Mouse (Mus musculus) neural tube, embryonic 12.5 days (tissue): Measurements from ENCODE around the gene Mybpc2. TPM values are rescaled to one million over a fixed set of nuclear protein-coding genes. Genes with fewer than 3 reads are reported as not detected.

Source experiments
- ATAC-seq: fragments of 200-750 bp; cut with Nextera tagmentation; 2 replicates; pipeline ENCODE4 v1.8.0; 2017; ENCODE audit warnings: low read depth, mild to moderate bottlenecking, moderate TSS enrichment, moderate library complexity; ENCODE audit not compliant: low FRiP score
- H3K27ac ChIP-seq: fragments of 300-500 bp; sonication (generic); 2 replicates; pipeline ENCODE4 v1.5.1; 2016
- H3K27me3 ChIP-seq: fragments of 300-500 bp; sonication (generic); replicated peaks from 2 replicates; pipeline ENCODE4 v1.6.1; 2016; ENCODE audit warnings: mild to moderate bottlenecking
- H3K36me3 ChIP-seq: fragments of 300-500 bp; sonication (generic); 2 replicates; pipeline ENCODE4 v1.6.1; 2016; ENCODE audit warnings: mild to moderate bottlenecking
- H3K4me1 ChIP-seq: fragments of 300-500 bp; sonication (generic); 2 replicates; pipeline ENCODE4 v1.6.1; 2016
- H3K4me2 ChIP-seq: fragments of 300-500 bp; sonication (generic); replicated peaks from 2 replicates; pipeline ENCODE4 v1.6.1; 2016; ENCODE audit warnings: mild to moderate bottlenecking
- H3K4me3 ChIP-seq: fragments of 300-500 bp; sonication (generic); 2 replicates; pipeline ENCODE4 v1.5.1; 2016
- H3K9ac ChIP-seq: fragments of 300-500 bp; sonication (generic); 2 replicates; pipeline ENCODE4 v1.6.1; 2016; ENCODE audit warnings: mild to moderate bottlenecking
- H3K9me3 ChIP-seq: fragments of 300-500 bp; sonication (generic); 2 replicates; pipeline ENCODE4 v1.6.1; 2016; ENCODE audit warnings: mild to moderate bottlenecking
- WGBS: fragments of 180-500 bp; shearing (Covaris S2); methylation state at CpG from one replicate; pipeline ENCODE4 v1.1.7; 2016; 5-methylcytosine and 5-hydroxymethylcytosine counted together
- polyA plus RNA-seq: library from polyadenylated mRNA; unstranded; fragments of >200 nt; fragmentation: Nextera tagmentation; extraction: Ambion mirVana; gene quantifications from 2 replicates; pipeline ENCODE4 v1.2.1, GENCODE M21; 2016

Gene Mybpc2
- polyA plus RNA-seq, 1 experiment from 2014 or later = 0.11 TPM

DNA sequence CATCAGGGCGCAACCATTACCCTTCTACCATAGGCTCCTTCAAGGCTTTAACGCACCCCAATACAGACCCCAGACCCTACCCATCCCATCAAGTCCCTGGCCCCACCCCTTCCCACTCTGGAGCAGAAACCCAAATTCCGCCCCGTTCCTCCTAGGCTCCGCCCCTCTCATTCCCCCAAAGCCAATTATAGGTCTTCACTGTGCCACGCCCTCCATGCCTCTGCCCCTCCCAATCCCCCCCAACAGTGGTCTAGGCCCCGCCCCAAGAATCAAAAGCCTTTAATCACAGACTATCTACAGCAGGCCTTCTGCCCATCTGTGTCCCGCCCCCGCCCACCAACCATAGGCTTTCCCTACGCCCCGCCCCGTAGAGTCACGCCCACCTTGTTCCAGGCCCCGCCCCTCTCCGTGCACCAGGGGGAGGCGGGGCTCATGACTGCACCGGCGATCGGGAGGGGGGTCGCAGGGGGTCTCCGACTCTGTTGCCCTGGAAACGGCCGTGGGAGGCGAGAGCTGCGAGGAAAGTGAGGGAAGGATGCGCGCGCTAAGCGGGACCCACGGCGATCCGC lies 28.8 kb upstream of the Mybpc2 start:
- ATAC-seq = peak; percentile 79
- H3K4me3 ChIP-seq = peak overlapping the region; percentile 75
- peak overlapping the region; percentile 54 for H3K9ac ChIP-seq
- H3K4me2 ChIP-seq = peak overlapping the region; percentile 63
- H3K4me1 ChIP-seq = peaks cover 10% of the 10 kb centered on the region
- H3K9me3 ChIP-seq = no peaks in the 10 kb centered on the region
- peak overlapping the region; percentile 74 for H3K27ac ChIP-seq
- no peaks in the 10 kb centered on the region for H3K27me3 ChIP-seq
- 1% methylated on average over 32 of the region's 32 CpGs for WGBS
- H3K36me3 ChIP-seq = peaks cover 29% of the 10 kb centered on the region

DNA sequence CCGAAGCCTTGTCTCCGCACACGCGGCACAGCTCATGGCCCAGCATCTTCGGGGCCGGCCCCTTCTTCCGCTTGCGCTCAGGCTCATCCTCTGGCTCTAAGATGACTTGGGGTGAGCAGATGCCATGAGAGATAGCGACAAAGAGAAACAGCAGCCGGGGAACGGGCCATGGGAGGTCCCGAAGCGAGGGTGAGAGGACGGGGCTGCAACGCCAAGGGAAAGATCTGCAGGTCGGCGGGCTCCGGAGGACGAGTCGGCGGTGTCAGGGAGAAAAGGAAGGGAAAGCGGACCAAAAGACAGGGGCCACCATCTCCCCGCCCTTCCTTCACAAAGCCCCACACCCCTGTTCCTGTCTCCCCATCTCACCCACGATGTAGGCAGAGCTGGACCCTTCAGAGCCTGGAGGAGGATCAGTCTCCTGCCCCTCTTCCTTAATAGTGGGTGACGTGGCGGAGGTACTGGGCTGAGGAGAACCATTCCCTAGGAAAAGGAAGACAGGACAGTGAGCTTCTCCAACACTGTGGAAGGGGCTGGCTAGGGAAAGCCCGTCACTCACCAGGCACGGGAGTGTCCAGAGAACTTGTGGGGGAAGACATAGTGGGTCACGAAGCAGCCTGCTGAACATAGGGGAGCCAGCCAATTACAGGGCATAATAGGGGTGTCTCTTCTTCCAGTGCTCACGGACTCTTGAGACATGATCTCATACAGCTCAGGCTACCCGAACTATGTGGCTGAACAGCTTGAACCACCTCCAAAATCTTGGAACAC lies 27.9 kb upstream of the Mybpc2 start:
- Histone ChIP-seq H3K27me3 (no peaks in the 10 kb centered on the region), H3K4me3 (no peak overlapping the region), H3K9ac (no peak overlapping the region), H3K36me3 (peaks cover 29% of the 10 kb centered on the region), H3K9me3 (no peaks in the 10 kb centered on the region), H3K4me1 (peaks cover 20% of the 10 kb centered on the region), H3K27ac (no peak overlapping the region), H3K4me2 (peak overlapping the region; percentile 63)
- WGBS = 86% methylated on average over 31 of the region's 31 CpGs
- ATAC-seq = no peak

DNA sequence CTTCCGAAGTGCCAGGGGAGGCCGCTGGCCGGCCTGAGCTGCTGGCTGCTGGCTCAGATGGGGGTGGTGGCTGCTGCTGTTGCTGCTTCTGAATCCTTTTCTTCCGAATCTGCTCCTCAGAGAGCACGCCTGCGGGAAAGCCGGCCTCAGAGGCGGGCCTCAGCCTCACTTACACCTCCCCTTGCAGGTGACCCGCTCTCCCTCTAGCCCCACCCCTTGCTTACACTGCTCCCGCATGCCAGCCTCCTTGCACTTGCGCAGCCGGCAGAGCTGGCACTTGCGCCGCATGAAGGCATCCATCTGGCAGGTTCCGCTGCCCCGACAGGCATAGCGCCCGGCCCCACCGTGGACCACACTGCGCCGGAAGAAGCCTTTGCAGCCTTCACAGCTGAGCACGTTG lies 27.3 kb upstream of the Mybpc2 start:
- Histone ChIP-seq H3K27me3 (no peaks in the 10 kb centered on the region), H3K9ac (no peak overlapping the region), H3K4me3 (no peak overlapping the region), H3K27ac (no peak overlapping the region), H3K9me3 (no peaks in the 10 kb centered on the region), H3K36me3 (peaks cover 29% of the 10 kb centered on the region), H3K4me1 (peaks cover 20% of the 10 kb centered on the region), H3K4me2 (no peak overlapping the region)
- ATAC-seq = no peak
- WGBS = 71% methylated on average over 22 of the region's 22 CpGs

DNA sequence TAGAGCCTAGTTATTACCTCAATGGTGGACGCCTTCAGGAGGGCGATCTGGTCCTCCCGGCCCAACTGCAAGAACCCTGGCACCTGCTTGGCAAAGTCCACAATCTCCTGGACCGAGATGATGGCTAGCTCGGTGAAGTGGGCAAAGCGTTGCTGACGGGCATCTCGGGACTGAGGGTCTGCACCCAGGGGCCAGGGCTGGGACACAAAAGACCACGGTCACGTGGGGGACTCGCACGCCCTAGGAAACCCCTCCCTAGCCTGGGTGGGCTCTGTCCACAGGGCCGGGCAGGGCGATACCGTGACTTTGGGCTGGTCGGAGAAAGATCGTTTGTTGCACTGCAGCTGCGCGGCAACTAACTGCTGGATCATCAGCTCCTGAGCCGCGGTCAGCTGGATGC lies 26.8 kb upstream of the Mybpc2 start:
- no peak for ATAC-seq
- H3K9ac ChIP-seq = no peak overlapping the region

DNA sequence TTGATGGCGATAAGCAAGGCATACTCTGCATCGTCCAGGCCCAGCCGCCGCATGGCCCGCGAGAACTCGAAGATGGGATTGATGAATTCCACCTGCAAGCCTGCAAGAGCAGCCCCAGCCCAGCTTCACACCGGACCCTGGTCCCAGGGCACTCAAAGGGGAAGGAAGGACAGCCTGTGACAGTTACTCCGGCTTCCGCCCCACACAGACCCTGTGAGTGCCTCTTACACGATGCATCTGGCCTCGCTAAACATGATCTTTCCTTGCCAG lies 25.9 kb upstream of the Mybpc2 start:
- Histone ChIP-seq H3K36me3 (peaks cover 33% of the 10 kb centered on the region), H3K9me3 (0 out of 2 replicates have a peak, but pooled peaks cover 6% of the 10 kb centered on the region), H3K4me3 (no peak overlapping the region), H3K9ac (no peak overlapping the region), H3K4me1 (peaks cover 20% of the 10 kb centered on the region), H3K27me3 (no peaks in the 10 kb centered on the region), H3K27ac (no peak overlapping the region), H3K4me2 (no peak overlapping the region)
- ATAC-seq = no peak
- 94% methylated on average over 12 of the region's 12 CpGs for WGBS

More for the DNA sequence above, 26.8 kb upstream of the Mybpc2 start:
- no peaks in the 10 kb centered on the region for H3K27me3 ChIP-seq
- no peak overlapping the region for H3K4me3 ChIP-seq
- no peak overlapping the region for H3K4me2 ChIP-seq
- peaks cover 20% of the 10 kb centered on the region for H3K4me1 ChIP-seq
- no peak overlapping the region for H3K27ac ChIP-seq
- 92% methylated on average over 21 of the region's 21 CpGs for WGBS
- peaks cover 29% of the 10 kb centered on the region for H3K36me3 ChIP-seq
- 0 out of 2 replicates have a peak, but pooled peaks cover 2% of the 10 kb centered on the region for H3K9me3 ChIP-seq

DNA sequence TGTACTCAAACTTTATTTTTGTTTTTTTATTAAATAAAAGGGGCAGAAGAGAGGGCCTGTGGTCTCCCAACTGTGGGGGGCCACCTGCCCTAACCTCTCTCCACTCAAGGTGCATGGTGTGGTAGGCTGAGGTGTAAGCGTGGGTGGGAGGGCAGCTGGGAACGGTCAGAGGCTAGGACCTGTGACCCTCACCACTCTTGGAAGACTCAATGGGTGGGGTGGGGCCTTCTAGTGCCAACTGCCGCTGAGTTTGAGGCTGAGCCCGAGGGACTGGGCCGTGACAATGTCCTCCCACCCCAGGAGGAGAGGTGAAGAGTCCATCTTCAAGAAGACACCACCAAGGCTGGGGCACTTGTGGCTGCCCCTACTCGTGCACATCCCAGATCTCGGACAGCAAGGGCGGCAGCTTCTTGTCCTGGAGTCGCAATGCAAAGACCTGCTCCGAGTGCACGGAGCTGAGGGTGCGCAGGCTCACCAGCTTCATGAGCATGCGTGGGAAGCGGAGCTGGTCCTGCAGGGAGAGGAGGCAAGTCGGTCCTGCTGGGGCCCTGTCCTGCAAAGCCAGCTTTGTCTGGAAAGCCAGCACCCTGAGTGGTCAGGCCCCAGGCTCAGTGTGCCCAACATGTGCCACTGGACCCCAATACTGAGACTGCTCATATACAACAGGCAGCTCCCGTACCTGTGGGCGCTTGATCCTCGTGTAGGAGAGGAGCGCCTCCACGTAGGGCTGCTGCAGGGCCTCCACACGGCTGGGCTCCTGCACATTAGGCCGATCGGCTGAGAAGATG lies 25.4 kb upstream of the Mybpc2 start:
- WGBS = 95% methylated on average over 23 of the region's 23 CpGs
- H3K9ac ChIP-seq = no peak overlapping the region
- H3K9me3 ChIP-seq = 0 out of 2 replicates have a peak, but pooled peaks cover 6% of the 10 kb centered on the region
- H3K4me3 ChIP-seq = no peak overlapping the region
- H3K4me2 ChIP-seq = no peak overlapping the region
- no peak overlapping the region for H3K27ac ChIP-seq
- ATAC-seq = no peak
- peaks cover 20% of the 10 kb centered on the region for H3K4me1 ChIP-seq
- H3K27me3 ChIP-seq = no peaks in the 10 kb centered on the region
- peaks cover 33% of the 10 kb centered on the region for H3K36me3 ChIP-seq

DNA sequence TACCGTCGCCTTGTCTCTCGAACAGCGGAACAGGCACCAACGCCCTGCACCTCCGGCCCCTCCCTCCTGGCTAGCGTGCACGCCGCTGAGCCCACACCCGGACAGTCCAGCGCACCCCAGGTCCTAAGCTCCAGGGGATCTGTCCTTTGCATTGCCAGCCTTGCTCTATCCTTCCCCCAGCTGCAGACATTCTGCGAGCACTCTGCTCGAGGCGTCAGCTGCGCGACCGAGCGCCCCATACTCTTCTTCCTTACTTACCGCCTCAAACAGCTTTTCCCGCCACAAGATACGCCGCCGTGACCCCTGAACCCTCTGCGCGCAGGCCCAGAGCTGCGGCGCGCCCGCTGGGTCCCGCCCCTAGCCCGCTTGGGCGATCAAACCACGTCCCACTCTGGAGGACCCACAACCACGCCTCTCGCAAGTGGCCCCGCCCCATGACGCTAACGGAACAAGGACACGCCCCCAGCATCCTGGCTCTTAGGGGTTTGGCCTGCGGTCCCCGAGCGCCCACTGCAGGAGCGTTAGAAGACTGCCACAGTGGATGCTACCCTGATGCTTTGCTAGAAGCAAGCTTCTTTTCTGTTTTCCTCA lies 24.1 kb upstream of the Mybpc2 start, which contains the start of gene Pold1:
Gene Pold1, minus strand, starts transcription at position 353 of the 591 bp plus-strand sequence.
- peak; percentile 85 for ATAC-seq
- Histone ChIP-seq H3K36me3 (peaks cover 33% of the 10 kb centered on the region), H3K4me1 (peaks cover 20% of the 10 kb centered on the region), H3K9me3 (0 out of 2 replicates have a peak, but pooled peaks cover 6% of the 10 kb centered on the region), H3K9ac (peak within 1 kb of the TSS; percentile 59), H3K27ac (no peak within 1 kb of the TSS), H3K4me3 (peak within 1 kb of the TSS; percentile 59), H3K4me2 (peak within 1 kb of the TSS; percentile 92), H3K27me3 (no peaks in the 10 kb centered on the region)
- WGBS = under 1% methylated on average over 43 of the region's 43 CpGs

DNA sequence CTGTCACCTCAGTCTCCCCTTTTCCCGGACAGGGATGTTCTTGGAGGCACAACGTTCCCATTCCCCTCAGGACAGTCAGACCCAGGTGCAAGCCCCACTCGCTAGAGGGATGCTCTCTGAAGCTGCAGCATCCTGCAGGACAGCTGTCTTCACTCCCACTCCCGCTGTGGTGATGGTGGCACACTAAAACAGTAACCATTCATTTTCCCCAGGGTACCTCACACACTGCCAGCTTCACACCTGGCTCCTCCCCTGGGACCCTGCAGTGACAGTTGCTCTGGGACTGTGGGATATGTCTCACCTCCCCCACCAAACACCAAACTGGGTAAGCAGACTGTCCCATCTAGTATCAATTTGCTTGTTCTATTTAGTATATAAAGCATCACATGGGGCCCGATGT lies 23.3 kb upstream of the Mybpc2 start:
- H3K36me3 ChIP-seq = peaks cover 39% of the 10 kb centered on the region
- peak overlapping the region; percentile 59 for H3K4me3 ChIP-seq
- 0 out of 2 replicates have a peak, but pooled peaks cover 6% of the 10 kb centered on the region for H3K9me3 ChIP-seq
- H3K4me2 ChIP-seq = peak overlapping the region; percentile 92
- H3K4me1 ChIP-seq = peaks cover 13% of the 10 kb centered on the region
- H3K9ac ChIP-seq = peak overlapping the region; percentile 59
- no peak for ATAC-seq
- no peak overlapping the region for H3K27ac ChIP-seq
- H3K27me3 ChIP-seq = no peaks in the 10 kb centered on the region
- WGBS = 18% methylated on average over 5 of the region's 5 CpGs

DNA sequence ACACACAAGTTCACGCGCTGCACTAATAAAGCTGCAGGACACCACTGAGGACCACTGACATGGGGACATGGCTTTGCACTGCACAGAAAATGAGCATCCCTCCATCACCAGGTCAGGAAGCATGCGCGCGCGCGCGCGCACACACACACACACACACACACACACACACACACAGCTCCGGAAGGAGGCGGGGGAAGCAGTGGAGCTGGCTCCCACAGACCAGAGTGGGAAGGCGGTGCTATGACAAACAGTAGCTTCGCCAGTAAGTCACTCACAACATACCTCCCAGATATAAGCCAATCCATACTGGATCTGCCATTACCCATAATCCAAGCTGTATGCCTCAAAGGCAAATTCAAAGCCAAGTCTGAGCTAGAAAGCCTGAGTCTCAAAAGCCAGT lies 22.6 kb upstream of the Mybpc2 start:
- peaks cover 13% of the 10 kb centered on the region for H3K4me1 ChIP-seq
- H3K36me3 ChIP-seq = peaks cover 42% of the 10 kb centered on the region
- peak overlapping the region; percentile 92 for H3K4me2 ChIP-seq
- no peak overlapping the region for H3K9ac ChIP-seq
- no peak overlapping the region for H3K4me3 ChIP-seq
- no peak for ATAC-seq
- WGBS = 98% methylated on average over 13 of the region's 13 CpGs
- no peak overlapping the region for H3K27ac ChIP-seq
- no peaks in the 10 kb centered on the region for H3K27me3 ChIP-seq
- 0 out of 2 replicates have a peak, but pooled peaks cover 6% of the 10 kb centered on the region for H3K9me3 ChIP-seq

DNA sequence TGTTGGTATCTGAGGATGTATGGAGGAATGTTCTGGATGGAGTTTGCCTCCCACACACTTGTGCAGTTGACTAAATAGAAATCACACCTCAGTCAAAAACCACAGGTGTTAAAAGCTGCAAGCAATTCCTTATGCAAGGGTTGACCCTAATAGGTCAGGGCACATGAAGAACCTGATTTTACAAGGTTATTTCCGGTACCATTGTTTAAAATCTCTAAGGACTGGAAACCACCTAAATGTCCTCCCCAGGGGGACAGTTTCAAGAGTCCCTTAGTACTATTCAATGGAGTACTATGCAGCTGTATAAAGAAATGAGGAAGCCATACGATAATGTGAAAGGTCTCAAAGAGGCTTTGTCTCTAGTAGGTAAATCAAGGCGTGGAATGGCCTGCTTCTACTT lies 21.8 kb upstream of the Mybpc2 start:
- H3K27me3 ChIP-seq = no peaks in the 10 kb centered on the region
- H3K4me3 ChIP-seq = no peak overlapping the region
- H3K4me2 ChIP-seq = no peak overlapping the region
- H3K4me1 ChIP-seq = peaks cover 13% of the 10 kb centered on the region
- 0 out of 2 replicates have a peak, but pooled peaks cover 6% of the 10 kb centered on the region for H3K9me3 ChIP-seq
- no peak overlapping the region for H3K9ac ChIP-seq
- H3K27ac ChIP-seq = no peak overlapping the region
- peaks cover 42% of the 10 kb centered on the region for H3K36me3 ChIP-seq
- WGBS = 96% methylated on average over 3 of the region's 3 CpGs
- ATAC-seq = no peak

DNA sequence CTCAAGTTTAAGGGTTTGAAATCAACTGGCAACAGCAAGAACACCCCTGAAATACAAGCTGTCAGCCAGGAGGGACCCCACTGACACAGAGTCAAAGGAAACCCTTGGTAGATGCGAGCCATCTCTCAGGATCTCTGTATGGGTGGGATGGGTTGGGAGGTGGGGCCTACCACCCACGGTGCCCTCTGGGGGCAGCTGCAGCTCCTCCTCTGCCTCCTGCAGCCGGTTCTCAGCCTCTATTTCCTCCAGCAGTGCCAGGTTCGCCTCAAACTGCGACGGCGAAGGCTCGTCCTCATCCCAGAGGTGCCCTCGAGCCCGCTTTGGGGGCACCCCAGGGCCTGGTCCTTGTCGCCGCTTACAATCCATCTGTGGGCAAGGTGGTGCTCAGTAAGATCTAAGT lies 18.6 kb upstream of the Mybpc2 start:
- Histone ChIP-seq H3K27ac (no peak overlapping the region), H3K27me3 (no peaks in the 10 kb centered on the region), H3K36me3 (peaks cover 55% of the 10 kb centered on the region), H3K9ac (no peak overlapping the region), H3K9me3 (0 out of 2 replicates have a peak, but pooled peaks cover 6% of the 10 kb centered on the region), H3K4me2 (no peak overlapping the region), H3K4me3 (no peak overlapping the region), H3K4me1 (peaks cover 8% of the 10 kb centered on the region)
- ATAC-seq = no peak
- 83% methylated on average over 12 of the region's 12 CpGs for WGBS

DNA sequence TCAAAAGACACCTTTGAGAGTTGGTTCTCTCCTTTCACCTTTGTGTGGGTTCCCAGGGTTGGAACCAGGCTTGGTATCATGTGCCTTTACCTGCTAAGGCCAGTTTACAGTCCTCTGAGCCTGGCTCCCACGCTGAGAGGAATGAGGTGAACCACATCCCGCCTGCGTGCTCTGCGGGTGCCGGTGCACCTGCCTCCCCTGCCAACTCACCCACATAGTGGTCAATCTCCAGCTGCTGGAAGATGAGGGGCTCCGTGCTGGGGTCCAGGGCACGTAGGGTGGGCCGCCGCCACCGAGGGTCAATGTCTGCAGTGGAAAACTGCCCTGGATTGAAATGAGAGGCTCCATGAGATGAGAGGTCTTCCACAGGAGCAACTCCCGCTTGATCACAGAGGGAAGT lies 18.1 kb upstream of the Mybpc2 start:
- 93% methylated on average over 11 of the region's 11 CpGs for WGBS
- Histone ChIP-seq H3K4me3 (no peak overlapping the region), H3K4me1 (peaks cover 2% of the 10 kb centered on the region), H3K9ac (no peak overlapping the region), H3K4me2 (no peak overlapping the region), H3K27ac (no peak overlapping the region), H3K9me3 (0 out of 2 replicates have a peak, but pooled peaks cover 6% of the 10 kb centered on the region), H3K27me3 (no peaks in the 10 kb centered on the region), H3K36me3 (peaks cover 60% of the 10 kb centered on the region)
- no peak for ATAC-seq
